Comparison of ENCODE assay signal across 14 mouse cellular contexts in genomic region chr1:133965298-133965697, GRCm38 (mm10). TPM values are rescaled to one million over a fixed set of nuclear protein-coding genes. Genes with fewer than 3 reads are reported as not detected.
DNase-seq lines count a peak whose midpoint lies in the region; ATAC-seq lines count a peak whose summit lies in the region.
"Had no signal": no experiment of that assay in that cellular context is flagged by ENCODE, and none has a peak within 500 bp of the region (broad histone marks: within the 10 kb centered on the region; RNA-seq: fewer than 3 reads in every experiment).

No protein-coding gene starts in this region.

- peak overlapping the region; percentile 81 for H3K27ac ChIP-seq in lung, embryonic 15.5 days
- peak overlapping the region; percentile 86 for H3K27ac ChIP-seq in kidney, embryonic 16.5 days (ENCODE audit: low read length)
- H3K27ac ChIP-seq in stomach, embryonic 14.5 days (ENCODE audit: low read length): peak overlapping the region; percentile 67; the same call in 1 of the 2 replicates

- H3K4me3 ChIP-seq in lung, embryonic 15.5 days: no peak overlapping the region
- H3K4me3 ChIP-seq in kidney, embryonic 16.5 days (ENCODE audit: low read length): no peak overlapping the region
- no peak overlapping the region for H3K4me3 ChIP-seq in stomach, embryonic 14.5 days (ENCODE audit: low read depth, low read length)

- no peak for ATAC-seq in lung, embryonic 15.5 days (ENCODE audit: borderline replicate concordance, extremely low read depth, low FRiP score, low TSS enrichment)
- no peak for ATAC-seq in kidney, embryonic 16.5 days (ENCODE audit: low FRiP score, low TSS enrichment)
- no peak for ATAC-seq in stomach, embryonic 14.5 days (ENCODE audit: insufficient number of reproducible peaks, insufficient read depth, low FRiP score, low read depth)
- ATAC-seq: midbrain, embryonic 16.5 days had no signal

- WGBS in lung, embryonic 15.5 days: 8% methylated on average over 5 of the region's 5 CpGs
- 12% methylated on average over 5 of the region's 5 CpGs for WGBS in kidney, embryonic 16.5 days
- 19% methylated on average over 5 of the region's 5 CpGs for WGBS in stomach, embryonic 14.5 days

- peak; percentile 33 for DNase-seq in embryo, embryonic 10.5 days (ENCODE audit: low spot score)
- DNase-seq in embryo, embryonic 10 days (ENCODE audit: low spot score): no peak
- DNase-seq in lung, postnatal 14 days: no peak
- no peak for DNase-seq in thymus, postnatal 14 days
- DNase-seq in gastrocnemius, adult 18-20 months (ENCODE audit: low spot score): no peak
- DNase-seq: adrenal gland, adult 2 months; spleen, adult 18-20 months; thymus, postnatal 36 days had no signal

- H3K36me3 ChIP-seq in lung, embryonic 15.5 days: no peaks in the 10 kb centered on the region
- H3K36me3 ChIP-seq in kidney, embryonic 16.5 days (ENCODE audit: insufficient read depth, low read length): no peaks in the 10 kb centered on the region
- no peaks in the 10 kb centered on the region for H3K36me3 ChIP-seq in stomach, embryonic 14.5 days (ENCODE audit: control insufficient read depth, insufficient read depth, low read length)

- H3K9me3 ChIP-seq in lung, embryonic 15.5 days: no peaks in the 10 kb centered on the region
- H3K9me3 ChIP-seq in kidney, embryonic 16.5 days (ENCODE audit: low read length): no peaks in the 10 kb centered on the region
- H3K9me3 ChIP-seq in stomach, embryonic 14.5 days (ENCODE audit: control insufficient read depth, low read depth, low read length): no peaks in the 10 kb centered on the region

- H3K4me1 ChIP-seq in lung, embryonic 15.5 days: peaks cover 78% of the 10 kb centered on the region
- H3K4me1 ChIP-seq in kidney, embryonic 16.5 days (ENCODE audit: insufficient read depth, low read length): peaks cover 43% of the 10 kb centered on the region
- peaks cover 34% of the 10 kb centered on the region for H3K4me1 ChIP-seq in stomach, embryonic 14.5 days (ENCODE audit: control insufficient read depth, insufficient read depth, low read length)

- H3K27me3 ChIP-seq in lung, embryonic 15.5 days: no peaks in the 10 kb centered on the region
- no peaks in the 10 kb centered on the region for H3K27me3 ChIP-seq in kidney, embryonic 16.5 days (ENCODE audit: insufficient read depth, low read length)
- H3K27me3 ChIP-seq in stomach, embryonic 14.5 days (ENCODE audit: control insufficient read depth, insufficient read depth, low read length): no peaks in the 10 kb centered on the region

- H3K4me2 ChIP-seq in lung, embryonic 15.5 days: no peak overlapping the region
- no peak overlapping the region for H3K4me2 ChIP-seq in kidney, embryonic 16.5 days (replicated peaks; ENCODE audit: low read depth, low read length)
- H3K4me2 ChIP-seq in stomach, embryonic 14.5 days (replicated peaks; ENCODE audit: low read depth, low read length): no peak overlapping the region

- H3K9ac ChIP-seq in lung, embryonic 15.5 days: no peak overlapping the region
- H3K9ac ChIP-seq in kidney, embryonic 16.5 days (replicated peaks; ENCODE audit: low read length): peak overlapping the region; percentile 45; the same call in 1 of the 2 replicates
- H3K9ac ChIP-seq in stomach, embryonic 14.5 days (replicated peaks; ENCODE audit: low read depth, low read length): no peak overlapping the region

RNA-seq across cellular contexts. Expression of gene Prelp, which starts 44.1 kb away (rescaled TPM):
- polyA plus RNA-seq in lung, embryonic 15.5 days (2015; fragmentation: Nextera tagmentation; extraction: Ambion mirVana): 17.1 and 19.6 TPM in 2 replicates
- polyA plus RNA-seq in kidney, embryonic 16.5 days (2015; fragmentation: Nextera tagmentation; extraction: Ambion mirVana): 2.1 and 2.6 TPM in 2 replicates
- 0.91 and 1.6 TPM in 2 replicates for polyA plus RNA-seq in stomach, embryonic 14.5 days (2014; fragmentation: Nextera tagmentation; extraction: Ambion mirVana)
- 10 to 100 TPM; 17.6 to 37.2 TPM for total RNA-seq in gastrocnemius, adult 18-20 months (2021)
- total RNA-seq: ES-E14; hematopoietic stem cell, adult 5-6 weeks had no signal

RNA-seq across cellular contexts. Expression of gene Optc, which starts 57.5 kb away (rescaled TPM):
- 0.67 and 0.81 TPM in 2 replicates for polyA plus RNA-seq in lung, embryonic 15.5 days (2015; fragmentation: Nextera tagmentation; extraction: Ambion mirVana)
- 0.18 and 0.47 TPM in 2 replicates for polyA plus RNA-seq in kidney, embryonic 16.5 days (2015; fragmentation: Nextera tagmentation; extraction: Ambion mirVana)
- polyA plus RNA-seq in stomach, embryonic 14.5 days (2014; fragmentation: Nextera tagmentation; extraction: Ambion mirVana): 1.8 and 2.1 TPM in 2 replicates
- under 1 TPM in 1 of 2 experiments, not detected in 1; 0.19 TPM for total RNA-seq in gastrocnemius, adult 18-20 months (2021)
- total RNA-seq: hematopoietic stem cell, adult 5-6 weeks had no signal
